Mouse (Mus musculus) erythroid progenitor cell, adult 5-6 weeks (primary cell): ENCODE measurements at regions not wholly inside any gene's neighbourhood (a gene's known extent, or its start where the extent isn't known, plus 50 kb on each side); places are given as distances from the start of the nearest gene placed in this dataset.
"Not testable (repeated sequence)": the region's sequence is repeated elsewhere in the genome, so short reads cannot be mapped to it uniquely, and the experiment has no call there.

Experiments
- ATAC-seq: replicated peaks from 2 replicates; pipeline ENCODE4 v1.8.0; 2016; ENCODE audit warnings: moderate number of reproducible peaks, mild to moderate bottlenecking, moderate TSS enrichment, inconsistent platforms; ENCODE audit not compliant: poor library complexity, low FRiP score, severe bottlenecking

DNA sequence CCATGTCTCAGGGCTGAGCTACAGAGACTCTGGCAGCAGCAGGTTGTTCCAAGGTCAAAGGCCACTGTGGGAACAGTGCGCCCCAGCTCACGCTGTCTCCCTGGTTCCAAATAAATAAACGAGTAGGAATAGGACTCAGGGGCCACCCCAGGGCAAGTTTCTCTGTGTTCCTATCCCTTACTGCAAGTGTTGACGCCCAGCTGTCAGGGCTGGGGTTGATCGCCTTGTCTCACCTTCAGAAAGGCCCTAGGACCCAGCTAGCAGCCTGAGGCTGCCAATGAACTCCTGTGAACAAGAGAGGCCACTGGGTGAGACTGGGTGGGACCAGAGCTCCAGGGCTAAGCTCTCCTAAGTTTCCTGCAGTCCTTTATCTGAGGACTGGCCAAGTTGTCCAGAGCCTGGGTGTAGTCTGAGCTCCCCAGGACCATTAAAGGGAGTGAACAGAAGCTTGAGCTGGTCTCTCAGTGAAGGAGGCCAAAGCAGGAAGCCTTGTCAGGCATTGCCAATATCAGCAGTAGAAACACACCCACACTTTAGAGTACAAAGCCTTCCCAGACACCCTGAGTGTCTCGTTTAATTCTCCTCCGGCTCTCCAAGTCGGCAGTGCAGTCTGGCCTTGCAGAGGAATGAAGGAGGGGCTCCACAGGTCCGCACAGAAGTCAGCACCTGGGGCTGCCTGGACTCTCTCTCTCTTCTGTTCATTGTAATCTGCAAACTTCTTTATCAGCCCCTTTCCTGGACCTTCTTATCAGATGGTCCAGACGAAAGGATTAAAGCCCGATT is 308.6 kb downstream of the Diras2 start:
- no peak for ATAC-seq

DNA sequence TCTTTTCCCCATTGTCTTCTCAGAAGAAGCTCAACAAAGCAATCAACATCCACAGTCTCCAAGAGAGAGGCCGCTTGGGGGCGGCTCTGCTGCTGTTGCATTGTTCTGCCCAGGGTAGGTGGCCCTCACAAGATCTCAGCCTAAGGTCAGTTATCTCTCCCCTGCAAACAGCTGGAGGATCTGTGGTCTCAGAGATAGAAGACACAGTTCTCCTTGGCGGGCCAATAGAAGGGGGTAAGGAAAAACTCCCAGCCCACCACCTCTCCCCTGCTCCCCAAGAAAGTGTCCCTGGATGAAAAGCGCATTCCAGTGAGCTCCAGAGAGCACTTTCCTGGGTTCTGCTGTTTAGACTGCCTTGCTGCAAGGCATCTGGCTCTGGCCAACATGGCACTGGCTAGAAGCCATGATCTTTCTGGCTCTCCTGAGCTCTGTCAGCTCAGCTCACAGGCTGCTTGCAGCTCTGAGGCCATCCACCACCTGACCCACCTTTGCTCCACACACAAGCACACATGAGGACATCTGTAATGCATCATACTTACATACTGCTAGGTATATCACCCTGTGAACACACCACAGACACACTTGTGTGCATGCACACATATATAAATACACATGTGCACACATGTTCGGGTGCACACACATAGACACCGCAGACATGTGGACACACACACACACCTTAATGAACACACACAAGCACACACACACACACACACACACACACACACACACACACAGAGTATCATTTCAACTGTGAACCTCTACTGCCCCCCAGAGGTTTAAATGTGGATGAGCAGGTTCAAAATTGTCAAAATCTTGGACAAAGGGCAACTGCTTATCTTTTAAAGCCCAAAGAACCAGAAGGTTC is 307.7 kb downstream of the Diras2 start:
- no peak for ATAC-seq

DNA sequence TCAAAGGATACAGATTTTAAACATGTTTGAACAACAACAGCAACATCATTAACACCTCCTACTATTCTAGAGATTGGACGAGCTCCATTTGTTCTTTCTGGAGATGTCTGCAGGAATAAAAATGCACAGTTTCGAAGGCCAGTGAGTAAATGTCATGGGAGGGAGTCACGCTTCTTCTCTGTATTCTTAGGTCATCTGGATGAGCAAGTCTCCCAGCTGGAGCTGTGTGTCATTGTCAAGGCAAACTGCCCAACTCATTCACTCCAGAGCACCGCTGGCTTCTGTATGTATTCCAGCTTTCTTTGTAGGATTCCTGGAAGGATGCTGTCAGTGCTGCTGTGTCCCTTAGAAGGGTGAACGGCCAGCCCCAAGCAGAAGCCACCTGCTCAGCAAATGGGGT is 297.1 kb downstream of the Diras2 start:
- ATAC-seq: no peak

DNA sequence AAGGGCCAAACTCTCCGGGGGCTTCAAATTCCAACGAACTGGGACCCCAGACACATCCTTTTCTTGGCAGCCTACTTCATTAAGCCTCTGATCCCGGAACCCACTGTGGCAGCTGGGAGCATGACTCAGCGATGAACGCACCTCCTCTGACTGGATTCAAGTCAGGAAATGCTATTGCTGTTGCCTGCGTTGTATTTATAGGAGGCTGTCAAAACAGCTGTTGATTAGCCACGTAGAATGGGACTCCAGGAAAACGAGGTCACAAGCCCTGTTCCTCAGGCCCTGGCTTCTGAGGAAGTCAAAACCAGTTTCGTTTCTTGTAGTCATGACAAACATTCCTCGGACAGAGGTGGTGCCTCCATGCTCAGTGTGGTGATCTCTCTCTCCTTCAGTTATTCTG is 295.0 kb downstream of the Diras2 start:
- ATAC-seq: no peak

DNA sequence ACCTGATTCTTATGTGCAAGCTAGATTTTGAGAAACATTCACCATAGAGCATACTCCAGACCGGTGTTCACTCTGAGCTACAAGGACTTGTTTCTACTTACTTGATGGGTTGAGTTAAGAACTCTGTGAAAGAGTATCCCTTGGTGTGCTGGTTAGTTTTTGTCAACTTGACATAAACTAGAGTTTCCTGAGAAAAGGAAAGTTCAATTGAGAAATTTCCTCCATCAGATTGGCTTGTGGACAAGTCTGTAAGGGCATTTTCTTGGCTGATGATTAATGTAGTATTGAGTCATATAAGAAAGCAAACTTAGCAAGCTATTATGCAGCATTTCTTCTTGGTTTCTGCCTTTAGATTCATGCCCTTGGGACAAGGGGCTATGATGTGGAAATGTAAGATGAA is 291.5 kb downstream of the Diras2 start:
- no peak for ATAC-seq

DNA sequence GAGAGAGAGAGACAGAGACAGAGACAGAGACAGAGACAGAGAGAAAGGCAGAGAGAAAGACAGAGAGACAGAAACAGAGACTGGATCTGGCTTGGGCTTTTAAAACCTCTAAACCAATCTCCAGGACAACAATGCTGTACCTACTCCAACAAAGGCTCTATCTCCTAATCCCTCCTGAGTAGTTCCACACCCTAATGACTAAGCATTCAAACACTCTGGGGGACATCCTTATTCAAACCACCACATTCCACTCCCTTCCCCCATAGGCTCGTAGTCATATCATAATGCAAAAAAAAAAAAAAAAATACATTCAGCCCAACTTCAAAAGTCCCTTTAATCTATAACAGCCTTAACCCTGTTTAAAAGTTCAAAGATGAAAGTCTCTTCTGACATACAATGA is 289.3 kb downstream of the Diras2 start:
- no peak for ATAC-seq

DNA sequence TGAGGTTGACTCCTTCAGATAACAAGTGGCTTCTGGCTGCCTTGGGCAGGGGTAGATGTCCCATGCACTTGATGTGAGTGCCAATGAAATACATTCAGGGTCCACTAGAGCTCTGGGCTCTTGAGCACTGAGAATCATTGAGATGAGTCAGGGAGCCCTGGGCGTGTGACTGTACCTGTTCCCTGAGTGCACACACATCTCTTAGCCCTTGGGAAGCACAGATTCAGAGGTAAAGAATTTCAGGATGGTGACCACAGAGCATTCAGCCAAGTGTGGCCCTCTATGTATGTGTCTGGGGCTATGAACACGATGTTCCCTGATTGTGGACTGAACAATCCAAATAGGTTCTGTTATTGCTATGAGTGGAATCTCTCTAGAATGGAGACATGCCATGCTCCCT is 281.6 kb downstream of the Diras2 start:
- no peak for ATAC-seq

DNA sequence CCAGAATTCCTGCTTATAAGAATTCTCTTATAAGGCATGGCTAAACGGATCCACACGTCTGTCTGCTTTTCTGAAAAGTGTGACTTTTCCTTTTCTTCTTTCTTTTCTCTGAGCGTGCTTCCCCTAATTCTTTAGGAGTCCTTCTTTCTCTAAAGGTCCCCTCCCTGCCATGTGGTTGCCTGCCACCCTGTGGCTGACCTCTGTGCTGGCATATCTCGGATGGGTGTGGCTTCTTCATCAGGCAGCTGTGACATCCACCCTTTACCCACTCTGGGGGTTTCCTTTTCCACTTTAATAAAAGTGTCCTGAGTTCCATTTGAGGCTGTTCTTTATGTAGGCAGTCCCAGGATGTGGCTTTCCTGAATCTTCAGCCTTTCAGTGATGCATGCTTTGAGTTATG is 280.7 kb downstream of the Diras2 start:
- no peak for ATAC-seq

DNA sequence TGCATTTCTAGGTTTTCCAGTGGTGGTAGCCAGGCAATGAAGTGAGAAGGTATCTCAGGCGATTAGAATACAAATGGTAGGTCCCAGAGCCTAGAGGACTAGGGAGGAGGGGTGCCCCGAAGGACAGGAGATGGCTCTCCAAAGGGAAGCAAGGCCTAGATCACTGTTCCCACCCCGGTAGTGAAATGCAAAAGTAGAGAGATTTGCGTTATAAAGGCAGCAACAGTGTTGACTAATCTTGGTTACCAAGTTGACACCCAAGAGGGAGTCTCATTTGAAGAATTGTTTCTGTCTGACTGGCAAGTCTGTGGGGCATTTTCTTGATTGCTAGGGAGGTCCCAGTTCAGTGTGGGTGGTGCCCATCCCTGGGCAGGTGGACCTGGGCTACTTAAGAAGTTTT is 278.8 kb downstream of the Diras2 start:
- no peak for ATAC-seq

DNA sequence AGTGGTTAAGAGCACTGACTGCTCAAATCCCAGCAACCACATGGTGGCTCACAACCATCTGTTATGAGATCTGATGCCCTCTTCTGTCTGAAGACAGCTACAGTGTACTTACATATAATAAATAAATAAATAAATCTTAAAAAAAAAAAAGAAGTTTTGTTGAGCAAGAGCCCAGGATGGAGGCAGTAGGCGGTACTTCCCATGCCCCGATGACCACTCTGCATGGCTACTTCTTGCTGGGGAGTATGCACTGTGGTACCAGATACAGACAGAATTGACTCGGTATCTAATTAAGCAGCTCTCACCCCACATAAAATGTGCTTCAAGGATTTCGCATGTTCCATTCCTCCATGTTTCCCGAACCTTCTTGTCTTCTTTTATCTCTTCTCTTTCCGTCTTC is 278.4 kb downstream of the Diras2 start:
- not testable (repeated sequence) for ATAC-seq

DNA sequence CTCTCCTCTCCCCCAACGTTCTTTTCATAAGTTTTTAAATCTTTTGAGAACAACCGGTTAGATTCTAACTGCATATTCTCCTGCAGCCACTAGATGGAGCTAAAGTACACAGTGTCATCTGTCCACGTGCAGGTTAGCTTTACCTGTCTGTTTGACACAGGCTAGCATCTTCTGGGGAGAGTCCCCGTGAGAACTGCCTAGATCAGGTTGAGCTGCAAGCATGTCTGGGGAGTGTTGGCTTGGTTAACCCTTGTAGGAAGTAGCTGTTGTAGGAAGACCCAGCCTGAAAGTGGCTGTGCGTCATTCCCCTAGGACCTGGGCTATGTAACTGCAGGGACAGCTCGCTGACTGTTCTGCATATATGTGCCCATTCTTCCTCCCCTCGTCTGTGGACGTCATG is 277.9 kb downstream of the Diras2 start:
- ATAC-seq: peak; percentile 68; the same call in 1 of the 2 replicates

DNA sequence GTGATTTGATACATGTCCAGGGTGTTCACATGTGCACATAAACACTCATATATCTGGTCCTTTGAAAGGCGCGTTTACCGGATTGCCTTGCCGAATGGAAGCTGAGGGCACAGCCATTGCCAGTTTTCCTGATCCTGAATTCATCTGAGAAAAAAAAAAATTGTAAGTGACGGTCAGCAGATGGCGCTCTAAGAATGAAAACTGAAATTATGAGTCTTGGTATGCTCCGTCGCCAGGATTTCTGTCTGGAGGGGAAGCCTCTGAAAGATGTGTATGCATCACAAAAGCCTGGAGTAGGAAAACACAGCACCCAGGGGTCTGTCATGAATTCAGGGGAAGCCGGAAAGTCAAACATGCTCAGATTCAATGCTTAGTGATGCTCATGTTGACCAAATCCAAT is 276.9 kb downstream of the Diras2 start:
- ATAC-seq: no peak

DNA sequence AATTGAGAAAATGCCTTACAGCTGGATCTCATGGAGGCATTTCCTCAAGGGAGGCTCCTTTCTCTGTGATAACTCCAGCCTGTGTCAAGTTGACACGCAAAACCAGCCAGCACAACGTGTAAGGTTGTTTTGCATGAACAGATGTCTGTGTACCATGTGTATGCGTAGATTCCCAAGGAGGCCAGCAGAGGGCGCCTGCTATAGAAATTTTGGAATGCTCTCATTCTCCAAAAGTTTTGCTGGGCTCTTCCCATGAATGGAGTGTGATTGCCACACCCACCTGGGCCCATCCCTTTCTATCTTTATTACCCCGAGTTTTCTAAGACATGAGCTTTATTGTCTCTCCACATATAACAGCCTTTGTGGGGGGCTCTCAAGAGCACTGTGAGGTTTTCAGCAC is 275.4 kb downstream of the Diras2 start:
- ATAC-seq: no peak

DNA sequence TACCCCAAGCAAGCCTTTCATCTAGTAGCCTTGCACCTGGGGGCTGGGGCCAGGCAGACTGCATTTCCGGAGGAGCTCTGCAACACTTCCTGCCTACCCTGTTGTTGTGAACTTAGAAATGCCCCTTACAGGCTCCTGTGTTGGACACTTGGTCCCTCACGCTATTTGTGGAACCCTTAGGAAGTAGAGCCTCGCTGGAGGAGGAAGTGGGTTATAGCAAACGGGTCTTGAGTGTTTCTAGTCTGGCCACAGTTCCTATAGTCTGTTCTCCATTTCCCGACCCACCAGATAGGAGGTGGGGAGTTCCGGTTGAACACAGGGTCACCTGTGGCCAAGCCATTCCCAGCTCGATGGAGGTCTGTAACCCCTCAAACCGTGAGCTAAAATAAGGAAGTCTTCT is 272.7 kb downstream of the Diras2 start:
- ATAC-seq: no peak

DNA sequence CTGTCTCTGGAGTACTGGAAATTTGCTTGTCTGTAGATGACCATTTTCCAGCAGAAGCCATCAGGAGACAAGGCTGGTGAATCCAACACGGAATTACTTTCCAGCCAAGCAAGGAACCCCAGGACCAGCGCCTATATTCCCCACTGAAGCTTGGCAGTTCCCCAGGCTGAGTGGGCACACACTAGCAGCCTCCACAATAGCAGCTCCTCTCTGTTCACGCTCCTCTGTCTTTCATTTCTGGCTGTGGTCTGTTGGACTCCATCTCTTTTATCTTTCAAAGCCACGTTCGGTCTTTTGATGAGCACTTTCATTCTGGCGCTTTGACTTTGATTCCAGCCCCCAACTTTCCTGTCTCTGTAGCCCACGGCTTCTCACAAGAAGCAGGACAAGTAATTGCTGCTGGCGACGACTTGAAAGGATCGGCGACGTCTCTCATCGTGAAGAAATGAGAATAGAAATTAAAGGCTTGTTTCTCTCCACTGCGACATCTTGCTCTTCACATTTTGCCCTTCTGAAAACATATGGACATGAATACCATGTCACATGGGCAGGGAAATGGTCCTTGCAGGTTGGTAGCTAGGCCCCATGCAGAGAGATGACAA is 268.0 kb downstream of the Diras2 start:
- ATAC-seq: no peak

DNA sequence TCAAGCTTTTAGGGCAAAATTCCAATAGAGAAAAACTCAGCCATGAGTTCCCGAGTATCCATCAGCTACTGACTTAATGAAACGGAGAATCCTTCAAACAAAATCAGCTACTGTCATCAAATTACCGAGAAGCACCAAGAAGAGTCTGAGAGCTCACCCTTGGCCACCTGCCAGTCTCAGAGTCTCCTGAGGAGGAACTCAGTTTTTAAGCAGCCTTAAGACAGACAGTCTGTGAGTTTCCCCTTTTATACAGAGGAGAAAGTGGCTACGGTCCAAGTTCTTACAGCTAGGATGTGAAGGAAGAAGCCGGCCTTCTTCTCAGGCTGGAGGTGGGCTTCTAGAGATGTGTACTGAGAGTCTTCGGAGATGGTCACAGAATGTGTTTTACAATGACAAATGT is 262.8 kb downstream of the Diras2 start:
- no peak for ATAC-seq

DNA sequence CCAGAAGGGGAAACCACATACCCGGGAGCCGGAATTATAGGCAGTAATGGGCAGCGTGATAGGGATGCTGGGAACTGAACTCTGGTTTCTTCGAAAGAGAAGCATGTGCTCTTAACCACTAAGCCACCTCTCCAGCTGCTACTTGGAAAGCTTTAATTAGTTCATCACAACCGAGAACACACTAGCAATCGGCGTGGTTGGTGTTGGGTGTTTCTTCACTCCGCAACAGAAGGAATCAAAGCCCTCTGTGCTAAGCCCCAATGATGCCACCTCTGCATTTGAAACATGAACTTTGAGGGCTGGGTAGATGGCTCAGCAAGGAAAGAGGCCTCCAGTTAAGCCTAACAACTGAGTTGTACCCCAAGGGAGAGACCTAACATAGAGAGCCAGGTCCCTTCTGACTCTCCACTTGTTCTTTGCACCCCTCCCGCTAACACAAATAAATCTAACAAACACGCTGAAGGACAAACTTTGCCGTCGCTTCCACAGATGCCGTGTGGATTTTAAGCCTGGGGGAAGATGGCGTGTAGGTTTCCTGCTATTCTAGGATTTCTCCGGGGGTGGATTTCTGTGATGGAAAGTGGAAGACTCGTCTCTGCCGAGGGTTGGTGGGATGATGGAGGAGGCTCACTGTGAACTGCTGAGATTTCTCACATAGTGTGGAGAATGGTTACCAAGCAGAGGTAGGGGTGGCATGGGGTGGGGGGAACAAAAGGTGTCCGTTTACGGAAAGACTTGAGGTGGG is 257.4 kb downstream of the Diras2 start:
- no peak for ATAC-seq

DNA sequence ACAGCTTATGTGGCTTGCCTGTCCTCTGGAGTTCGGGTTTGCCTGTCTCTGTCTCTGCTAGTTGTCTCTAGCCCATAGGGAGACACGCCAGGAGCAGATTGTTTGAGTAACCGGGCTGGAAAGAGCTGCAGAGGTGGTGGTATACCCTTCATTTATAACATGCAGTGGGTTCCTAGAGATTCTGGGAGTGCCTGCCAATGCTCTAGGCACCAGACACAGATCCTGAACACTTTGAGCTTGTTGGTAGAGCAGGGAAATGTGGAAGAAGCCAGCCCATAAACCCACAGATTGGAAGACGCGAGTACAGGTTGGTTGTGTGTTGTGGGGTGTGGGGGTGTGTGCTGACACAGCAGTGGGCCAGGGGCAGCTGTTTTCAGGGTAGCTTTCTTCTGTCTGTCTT is 255.9 kb downstream of the Diras2 start:
- no peak for ATAC-seq

DNA sequence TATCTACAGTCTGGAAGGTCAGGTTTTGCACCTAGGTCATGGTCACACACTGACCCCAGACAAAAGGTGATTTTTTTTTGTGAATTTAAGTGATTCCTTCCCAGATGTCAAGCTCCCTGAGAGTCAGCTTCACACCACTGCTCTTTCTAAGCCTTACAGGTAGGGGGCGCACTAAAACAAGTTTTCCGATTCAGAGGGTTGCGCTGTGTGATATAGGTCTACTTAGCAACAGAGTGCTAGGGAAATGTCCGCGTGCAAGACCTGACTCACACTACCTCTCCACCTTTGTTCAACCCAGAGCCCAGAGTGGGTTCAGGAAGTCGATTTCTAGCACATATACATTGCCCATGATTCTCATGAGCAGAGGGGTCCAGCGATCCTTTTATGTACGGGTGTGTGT is 255.4 kb downstream of the Diras2 start:
- ATAC-seq: no peak

DNA sequence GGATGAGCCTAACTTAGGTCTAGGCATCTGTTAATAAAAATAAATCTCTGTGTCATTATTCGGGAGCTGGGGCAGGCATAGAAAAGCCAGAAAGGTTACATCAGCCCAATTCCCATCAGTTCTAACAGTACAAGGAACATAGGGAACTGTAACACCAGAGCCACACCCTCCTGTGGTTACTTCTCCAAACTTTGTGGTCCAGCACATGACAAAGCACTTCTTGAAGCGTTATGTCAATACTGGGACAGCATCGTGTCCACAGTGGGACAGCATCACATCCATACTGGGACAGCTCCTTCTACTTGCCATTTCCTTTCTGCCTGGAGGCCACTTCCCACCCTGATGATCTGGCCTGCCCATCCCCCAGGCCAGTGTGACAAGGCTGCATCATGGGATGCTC is 253.9 kb downstream of the Diras2 start:
- ATAC-seq: 0 out of 2 replicates have a peak, but pooled peaks have one; percentile 19
